Mouse (Mus musculus): ENCODE results near the gene Pdcd2.

Pdcd2 gene

DNA sequence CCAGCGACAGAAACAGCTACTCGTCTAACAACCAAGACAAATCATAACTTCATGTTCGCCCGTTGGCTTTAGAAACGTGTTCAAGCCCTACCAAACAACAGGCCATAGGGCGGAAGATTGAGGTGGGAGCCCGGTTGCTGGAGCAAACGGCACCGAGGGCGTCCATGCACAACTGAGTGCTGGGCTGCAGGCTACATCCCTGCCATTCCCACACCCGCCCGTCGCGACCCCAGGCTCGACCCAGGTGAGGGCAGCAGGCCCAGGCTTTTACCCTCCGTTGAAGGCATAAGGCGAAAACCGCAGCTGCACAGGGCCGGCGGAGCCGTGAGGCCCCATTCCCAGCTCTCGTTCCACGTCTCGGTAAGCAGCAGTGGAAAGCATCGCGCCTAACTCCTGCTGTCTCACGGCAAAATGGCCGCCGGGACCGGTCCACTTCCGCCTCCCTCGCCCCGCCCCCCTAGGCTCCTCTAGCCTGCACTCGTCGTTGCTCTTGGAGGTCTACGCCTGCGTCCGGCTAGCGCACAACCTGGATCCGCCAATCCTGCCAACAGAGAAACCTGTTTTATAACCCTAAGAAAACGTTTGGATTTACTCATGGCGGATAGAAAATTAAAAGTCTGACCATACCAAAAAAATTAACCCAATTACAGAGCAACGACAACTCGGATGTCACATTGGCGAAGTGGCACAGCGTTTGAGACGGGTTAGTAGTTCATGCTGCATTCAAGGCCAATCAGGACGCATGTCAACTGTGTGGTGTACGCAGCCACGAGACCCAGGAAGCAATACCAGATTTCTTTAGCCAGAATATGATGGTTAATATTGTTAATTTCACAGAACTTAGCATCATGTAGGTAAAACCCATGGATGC lies 29.0 kb downstream of the Pdcd2 start:
- DNase-seq: peak; percentile 95

DNA sequence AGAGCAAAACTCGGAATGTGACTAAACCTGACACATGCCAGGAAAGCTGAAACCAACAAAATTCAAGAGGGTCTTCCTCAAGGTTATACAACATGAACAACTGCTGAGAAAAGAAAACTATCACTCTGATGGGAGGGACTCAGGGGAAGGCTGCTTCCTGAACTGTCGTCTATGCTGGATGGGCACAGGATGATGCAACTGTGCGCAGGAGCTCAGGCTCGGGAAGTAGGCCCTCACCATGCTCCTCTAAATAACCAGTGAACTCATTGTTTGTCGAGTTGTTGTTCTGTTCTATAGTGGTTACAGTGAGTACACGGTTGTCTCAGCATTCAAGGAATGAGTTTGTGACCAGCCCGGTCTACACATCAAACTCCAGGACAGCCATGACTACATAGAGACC lies 36.6 kb downstream of the Pdcd2 start:
- no peak for DNase-seq

DNA sequence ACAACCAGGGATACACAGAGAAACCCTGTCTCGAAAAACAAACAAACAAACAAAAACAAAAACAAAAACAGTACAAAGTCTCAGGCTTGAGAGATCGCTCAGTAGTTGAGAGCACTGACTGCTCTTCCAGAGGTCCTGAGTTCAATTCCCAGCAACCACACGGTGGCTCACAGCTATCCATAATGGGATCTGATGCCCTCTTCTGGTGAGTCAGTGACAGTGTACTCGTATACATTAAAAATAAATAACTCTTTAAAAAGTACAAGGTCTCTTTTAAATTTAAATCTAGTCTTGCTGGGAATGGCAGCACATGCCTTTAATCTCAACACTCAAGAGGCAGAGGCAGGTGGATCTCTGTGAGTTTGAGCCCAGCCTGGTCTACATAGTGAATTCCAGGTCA lies 54.4 kb downstream of the Pdcd2 start:
- DNase-seq: no peak

Data from right cerebral cortex, adult 18-20 months (tissue).